Mouse (Mus musculus) inflammation-experienced regulatory T-cells, adult 6 months (primary cell): ENCODE results near the gene Gsdmc4. TPM values are rescaled to one million over a fixed set of nuclear protein-coding genes. Genes with fewer than 3 reads are reported as not detected.

Source experiments
- polyA plus RNA-seq, 3 experiments: library from polyadenylated mRNA; unstranded; fragments of 100-300 nt; shearing (Covaris generic); gene quantifications; one replicate each; pipeline ENCODE4 v1.2.1; 2017

The Gsdmc4 gene
- polyA plus RNA-seq, 3 experiments from 2014 or later: 0.29 TPM; not detected in 2

Other genes starting within 250 kb of the Gsdmc4 start
- not detected for gene Gsdmc2, start 67.1 kb downstream of the Gsdmc4 start, polyA plus RNA-seq
- not detected for gene Gsdmc3, start 33.7 kb downstream of the Gsdmc4 start, polyA plus RNA-seq
- 100 to 1,000 TPM in 1 of 3 experiments, 10 to 100 TPM in 2; 88.7 to 104 (median 98.2) TPM for gene Fam49b, start 148.2 kb upstream of the Gsdmc4 start, polyA plus RNA-seq